Mouse (Mus musculus): ENCODE measurements around the gene Clip2.
"Not testable (repeated sequence)": the region's sequence is repeated elsewhere in the genome, so short reads cannot be mapped to it uniquely, and the experiment has no call there.

Gene Clip2

GRCm38 (mm10) chr5:134490465-134490864 is 61.8 kb downstream of the Clip2 start:
- peak; percentile 22 for DNase-seq (ENCODE audit: low spot score)

- no peak for DNase-seq (ENCODE audit: low spot score)
Observed at GRCm38 (mm10) chr5:134489583-134489982, 62.7 kb downstream of the Clip2 start.

GRCm38 (mm10) chr5:134488596-134488995 is 63.6 kb downstream of the Clip2 start:
- no peak for DNase-seq (ENCODE audit: low spot score)

- DNase-seq (ENCODE audit: low spot score): no peak
Observed at GRCm38 (mm10) chr5:134488042-134488441, 64.2 kb downstream of the Clip2 start.

- peak; percentile 79 for DNase-seq (ENCODE audit: low spot score)
Observed at GRCm38 (mm10) chr5:134485900-134486665, 66.2 kb downstream of the Clip2 start.

GRCm38 (mm10) chr5:134485183-134485730 is 67.0 kb downstream of the Clip2 start:
- DNase-seq (ENCODE audit: low spot score): no peak

- no peak for DNase-seq (ENCODE audit: low spot score)
Observed at GRCm38 (mm10) chr5:134483291-134483690, 68.9 kb downstream of the Clip2 start.

GRCm38 (mm10) chr5:134482331-134482730 is 69.9 kb downstream of the Clip2 start:
- no peak for DNase-seq (ENCODE audit: low spot score)

GRCm38 (mm10) chr5:134478886-134479285 is 73.3 kb downstream of the Clip2 start:
- not testable (repeated sequence) for DNase-seq (ENCODE audit: low spot score)

- DNase-seq (ENCODE audit: low spot score): not testable (repeated sequence)
Observed at GRCm38 (mm10) chr5:134475686-134476085, 76.5 kb downstream of the Clip2 start.

- DNase-seq (ENCODE audit: low spot score): no peak
Observed at GRCm38 (mm10) chr5:134475006-134475605, 77.1 kb downstream of the Clip2 start.

- DNase-seq (ENCODE audit: low spot score): no peak
Observed at GRCm38 (mm10) chr5:134473902-134474301, 78.3 kb downstream of the Clip2 start.

- peak; percentile 25 for DNase-seq (ENCODE audit: low spot score)
Observed at GRCm38 (mm10) chr5:134470538-134471169, 81.6 kb downstream of the Clip2 start.

GRCm38 (mm10) chr5:134469559-134470150 is 82.6 kb downstream of the Clip2 start:
- no peak for DNase-seq (ENCODE audit: low spot score)

GRCm38 (mm10) chr5:134468158-134468765 is 84.0 kb downstream of the Clip2 start:
- DNase-seq (ENCODE audit: low spot score): no peak

GRCm38 (mm10) chr5:134467030-134467549 is 85.1 kb downstream of the Clip2 start:
- DNase-seq (ENCODE audit: low spot score): no peak

GRCm38 (mm10) chr5:134466296-134467029 is 85.8 kb downstream of the Clip2 start:
- DNase-seq (ENCODE audit: low spot score): no peak

GRCm38 (mm10) chr5:134465197-134465596 is 87.0 kb downstream of the Clip2 start:
- no peak for DNase-seq (ENCODE audit: low spot score)

GRCm38 (mm10) chr5:134464225-134464624 is 88.0 kb downstream of the Clip2 start:
- DNase-seq (ENCODE audit: low spot score): no peak

GRCm38 (mm10) chr5:134462731-134463130 is 89.5 kb downstream of the Clip2 start:
- no peak for DNase-seq (ENCODE audit: low spot score)

- no peak for DNase-seq (ENCODE audit: low spot score)
Observed at GRCm38 (mm10) chr5:134462316-134462715, 89.9 kb downstream of the Clip2 start.
